Mouse (Mus musculus) megakaryocyte progenitor cell, adult 5-6 weeks (primary cell): ENCODE measurements around the gene Hoxb4. TPM values are rescaled to one million over a fixed set of nuclear protein-coding genes. Genes with fewer than 3 reads are reported as not detected.

Source experiments
- ATAC-seq: replicated peaks from 2 replicates; pipeline ENCODE4 v1.8.0; 2016; ENCODE audit warnings: mild to moderate bottlenecking, moderate TSS enrichment, inconsistent platforms; ENCODE audit not compliant: poor library complexity
- total RNA-seq, 2 experiments: library from RNA; stranded (forward) in 1 of 2; stranded (reverse) in 1 of 2; fragments of 157-497, 149-512 nt in 1 of 2; fragments of 200-1000 nt in 1 of 2; gene quantifications; 2 replicates each; pipeline versions ENCODE4 v1.2.3 to v1.2.4; 2015 to 2017

The Hoxb4 gene
- total RNA-seq (2015): 1.7 and 2.7 TPM in 2 replicates
- 1.5 and 2.2 TPM in 2 replicates for total RNA-seq (2017)

DNA sequence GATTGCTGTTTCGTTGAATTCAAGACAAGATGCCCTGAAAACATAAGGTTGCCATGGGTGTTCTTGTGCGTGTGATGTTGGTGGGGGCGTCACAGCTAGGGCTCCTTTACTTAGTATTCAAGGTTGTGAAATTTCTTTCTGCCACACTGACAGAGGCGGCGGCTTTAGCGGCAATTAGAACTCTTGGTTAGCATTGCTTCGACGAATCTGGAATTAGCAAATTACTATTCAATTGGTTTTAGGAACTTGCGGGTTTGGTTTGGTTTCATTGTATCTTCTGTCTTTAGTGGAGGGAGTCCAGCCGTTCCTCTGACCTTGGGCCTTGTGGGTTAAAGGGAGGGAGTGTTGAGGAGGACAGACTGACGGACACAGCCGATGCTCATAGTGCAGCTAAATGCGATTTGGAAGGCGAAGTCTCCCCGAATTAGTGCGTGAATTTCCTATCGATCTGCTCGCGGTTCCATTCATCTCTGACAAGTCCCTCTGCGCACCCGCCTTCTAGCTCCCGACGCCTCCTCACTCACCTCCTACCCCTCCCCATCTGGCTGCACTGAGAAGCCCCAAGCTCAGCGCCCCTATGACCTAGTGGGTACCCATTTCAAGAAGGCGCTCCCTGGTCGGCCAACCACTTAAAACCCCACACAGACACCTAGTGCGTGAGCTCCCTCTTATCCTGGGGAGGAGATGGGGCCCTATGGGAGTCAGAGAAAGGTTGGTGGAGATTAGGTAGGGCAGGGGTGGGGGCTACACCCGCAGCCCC, at the start of gene Hoxb4:
Gene Hoxb4 (plus strand): TSS at position 660 of the 760 bp plus-strand sequence.
- no peak for ATAC-seq

DNA sequence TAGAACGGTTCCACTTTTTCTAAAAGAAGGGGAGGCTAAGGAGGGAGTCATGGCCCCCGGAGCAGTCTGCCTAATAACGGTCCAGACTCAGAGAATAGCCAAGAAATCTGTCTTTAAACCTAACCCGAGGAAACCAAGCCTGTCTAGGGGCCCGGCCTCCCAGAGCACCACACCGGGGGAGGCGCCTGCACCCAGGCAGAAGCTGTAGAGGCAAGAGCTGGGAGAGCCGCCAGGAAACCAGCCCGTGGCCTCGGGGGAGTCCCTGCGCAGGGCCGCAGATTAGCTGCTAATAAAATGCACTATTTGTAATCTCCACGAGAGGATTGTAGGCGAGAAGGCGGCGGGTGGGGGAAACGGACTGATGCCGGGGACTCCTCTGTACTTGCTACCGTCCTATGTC, 48.2 kb upstream of the Hoxb4 start:
- ATAC-seq: no peak

DNA sequence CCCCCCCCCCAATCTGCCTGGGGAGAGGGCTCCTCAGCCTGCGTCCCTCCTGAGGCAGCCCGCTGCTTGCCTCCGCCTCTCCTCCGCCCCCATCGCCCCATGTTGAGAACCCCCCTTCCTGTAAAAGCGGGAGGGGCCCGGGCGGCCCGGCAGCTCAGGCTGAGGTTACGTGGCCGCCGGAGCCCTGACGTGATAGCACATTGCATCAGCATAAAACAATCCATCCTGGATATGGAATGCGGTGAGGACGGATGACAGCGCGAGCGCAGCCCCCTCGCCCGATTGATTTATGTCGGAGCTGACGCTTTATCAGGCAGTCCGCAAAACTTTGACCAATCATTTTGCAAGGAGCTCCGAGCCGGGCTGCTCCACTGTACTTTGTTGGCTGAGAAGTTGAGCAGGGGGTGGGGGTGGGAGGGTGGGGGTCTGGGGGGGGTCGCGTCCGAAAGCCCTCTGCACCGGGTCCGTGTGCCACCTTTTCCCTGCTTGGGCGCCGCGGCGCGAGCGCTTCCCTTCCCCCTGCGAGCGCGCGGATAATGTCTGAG, 47.0 kb upstream of the Hoxb4 start, which contains the start of gene Hoxb9:
Gene Hoxb9 (plus strand): TSS at position 462 of the 545 bp plus-strand sequence.
- ATAC-seq: no peak

DNA sequence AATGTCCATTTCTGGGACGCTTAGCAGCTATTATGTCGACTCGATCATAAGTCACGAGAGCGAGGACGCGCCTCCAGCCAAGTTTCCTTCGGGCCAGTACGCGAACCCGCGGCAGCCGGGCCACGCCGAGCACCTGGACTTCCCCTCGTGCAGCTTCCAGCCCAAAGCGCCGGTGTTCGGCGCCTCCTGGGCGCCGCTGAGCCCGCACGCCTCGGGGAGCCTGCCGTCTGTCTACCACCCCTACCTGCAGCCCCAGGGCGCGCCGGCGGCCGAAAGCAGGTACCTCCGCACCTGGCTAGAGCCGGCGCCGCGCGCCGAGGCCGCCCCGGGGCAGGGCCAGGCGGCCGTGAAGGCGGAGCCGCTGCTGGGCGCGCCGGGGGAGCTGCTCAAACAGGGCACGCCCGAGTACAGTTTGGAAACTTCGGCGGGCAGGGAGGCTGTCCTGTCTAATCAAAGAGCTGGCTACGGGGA, 46.5 kb upstream of the Hoxb4 start:
- ATAC-seq: no peak

DNA sequence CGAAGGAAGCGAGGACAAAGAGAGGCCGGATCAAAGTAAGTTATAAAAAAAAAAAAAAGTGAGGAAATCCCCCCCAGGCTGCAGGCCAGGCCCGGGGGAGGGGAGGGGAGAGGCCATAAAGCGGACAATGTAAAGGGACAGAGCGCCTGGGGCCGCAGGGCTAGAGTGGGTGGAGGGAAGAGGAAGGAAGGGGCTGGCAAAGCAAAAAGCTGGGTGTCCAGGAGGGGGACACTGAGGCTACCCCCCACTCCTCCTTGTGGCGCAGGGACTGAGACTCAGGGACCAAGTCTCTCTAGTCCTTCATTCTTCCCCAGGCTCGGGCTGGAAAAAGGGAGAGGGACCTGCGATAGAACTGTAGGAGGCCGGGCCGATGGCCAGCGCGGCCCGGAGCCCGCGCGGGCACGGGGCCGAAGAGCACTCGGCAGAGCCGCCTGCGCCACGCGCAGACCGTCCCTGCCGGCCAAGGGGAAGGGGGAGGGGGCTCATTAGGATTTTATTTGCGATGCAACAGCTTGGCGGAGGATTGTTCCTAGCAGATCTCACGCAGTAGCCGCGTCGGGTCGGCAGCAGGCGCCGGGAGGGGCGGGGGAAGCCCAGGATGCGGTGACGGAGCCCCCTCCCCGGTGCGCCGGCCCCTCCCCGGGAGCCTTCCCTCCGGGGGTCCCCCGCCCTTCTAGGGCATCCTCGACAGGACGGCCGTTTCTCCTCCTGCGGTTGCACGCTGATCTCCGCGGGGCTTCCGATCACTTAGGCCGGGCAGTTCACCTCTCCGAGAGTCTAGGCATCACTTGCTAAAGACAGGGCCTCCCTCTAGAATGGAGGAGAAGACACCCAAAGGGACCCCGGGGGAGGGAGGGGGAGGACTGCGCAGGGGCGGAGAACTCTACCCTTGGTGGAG, 45.8 kb upstream of the Hoxb4 start:
- ATAC-seq: no peak

DNA sequence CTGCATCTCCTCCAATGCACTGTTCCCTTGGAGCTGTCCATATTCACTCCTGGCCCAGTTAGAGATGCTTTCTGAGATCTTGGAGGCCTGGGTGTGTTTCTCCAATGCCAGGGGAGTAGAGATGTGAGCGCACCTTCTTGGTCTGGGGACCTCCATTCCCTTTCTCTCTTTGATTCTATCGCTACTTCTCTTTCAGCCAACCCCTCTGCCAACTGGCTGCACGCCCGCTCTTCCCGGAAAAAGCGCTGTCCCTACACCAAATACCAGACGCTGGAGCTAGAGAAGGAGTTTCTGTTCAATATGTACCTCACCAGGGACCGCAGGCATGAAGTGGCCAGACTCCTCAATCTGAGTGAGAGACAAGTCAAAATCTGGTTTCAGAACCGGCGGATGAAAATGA, 43.6 kb upstream of the Hoxb4 start:
- ATAC-seq: no peak

DNA sequence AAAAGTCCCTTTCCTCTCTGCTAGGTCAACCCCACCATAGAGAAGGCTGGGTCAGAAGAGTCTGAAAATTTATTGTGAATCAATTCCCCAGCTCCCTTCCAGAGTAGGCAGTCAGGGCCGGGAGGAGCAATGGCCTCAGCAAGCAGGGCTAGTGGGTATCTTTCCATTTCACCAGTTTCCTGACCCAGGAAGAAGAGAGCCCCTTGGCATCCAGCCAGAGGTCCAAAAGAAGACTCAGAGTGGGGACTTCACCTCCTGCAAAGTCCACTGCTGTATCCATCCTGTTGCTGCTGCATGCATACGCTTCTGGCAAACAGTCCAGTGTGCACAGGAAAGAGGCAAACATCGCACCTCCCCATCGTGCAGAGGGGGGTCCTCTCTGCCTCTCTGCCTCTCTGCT, 42.2 kb upstream of the Hoxb4 start:
- no peak for ATAC-seq

DNA sequence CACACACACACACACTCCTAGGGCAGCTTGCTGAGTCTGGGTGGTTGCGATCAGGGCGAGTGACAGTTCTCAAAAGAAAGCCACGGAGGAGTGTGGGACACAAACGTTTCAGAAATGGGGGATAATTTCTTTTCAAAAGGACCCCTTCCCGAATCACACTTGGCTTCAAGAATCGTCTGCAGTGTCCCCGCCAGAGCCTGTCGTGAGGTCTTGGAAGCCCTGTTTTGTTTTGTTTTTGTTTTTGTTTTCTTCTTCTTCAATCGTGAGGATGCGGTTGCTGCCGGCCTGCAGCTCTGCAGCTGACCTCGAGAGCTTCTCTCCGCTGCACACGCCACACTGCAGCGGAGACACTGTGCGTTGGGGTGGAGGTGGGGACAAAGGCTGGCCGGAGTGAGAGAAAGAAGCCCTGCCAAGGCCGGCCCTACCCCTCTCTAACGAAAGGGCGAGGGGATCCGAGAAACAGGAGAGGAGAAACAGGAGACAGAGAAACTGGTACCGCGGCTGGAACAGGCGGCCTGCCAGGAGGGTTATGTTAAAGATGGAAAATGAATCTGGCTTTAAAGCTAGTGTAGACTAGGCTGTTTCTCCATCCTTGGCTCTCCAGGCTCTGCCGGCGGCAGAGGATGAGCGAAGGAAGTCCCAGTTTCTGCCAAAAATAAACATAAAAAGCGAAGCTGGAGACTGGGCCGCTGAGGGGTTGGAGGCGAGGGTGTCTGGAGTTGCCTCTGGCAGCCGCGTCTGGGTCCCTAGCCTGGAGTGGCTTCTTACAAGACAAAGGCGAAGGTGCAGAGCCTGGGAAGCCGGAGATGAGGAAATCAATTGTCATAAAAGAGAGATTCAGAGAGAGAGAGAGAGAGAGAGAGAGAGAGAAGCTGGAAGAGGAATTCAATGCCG, 40.7 kb upstream of the Hoxb4 start:
- no peak for ATAC-seq

DNA sequence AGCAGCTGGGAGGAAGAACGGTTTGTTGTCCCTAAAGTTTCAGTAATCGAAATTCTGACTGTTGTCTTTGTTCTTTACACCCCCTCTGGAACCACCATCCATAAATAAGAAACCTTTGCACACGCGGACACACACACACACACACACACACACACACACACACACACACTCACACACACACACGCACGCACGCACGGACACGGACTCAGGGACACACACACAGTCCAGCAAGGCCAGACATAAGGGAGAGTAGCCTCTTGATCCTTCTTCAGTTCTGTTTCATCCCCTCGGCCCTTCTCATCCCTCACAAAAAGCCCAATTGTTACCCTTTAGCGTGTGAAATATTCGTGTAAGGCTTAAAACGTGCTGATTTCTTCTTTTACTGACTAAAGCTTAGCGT, 39.7 kb upstream of the Hoxb4 start:
- no peak for ATAC-seq

DNA sequence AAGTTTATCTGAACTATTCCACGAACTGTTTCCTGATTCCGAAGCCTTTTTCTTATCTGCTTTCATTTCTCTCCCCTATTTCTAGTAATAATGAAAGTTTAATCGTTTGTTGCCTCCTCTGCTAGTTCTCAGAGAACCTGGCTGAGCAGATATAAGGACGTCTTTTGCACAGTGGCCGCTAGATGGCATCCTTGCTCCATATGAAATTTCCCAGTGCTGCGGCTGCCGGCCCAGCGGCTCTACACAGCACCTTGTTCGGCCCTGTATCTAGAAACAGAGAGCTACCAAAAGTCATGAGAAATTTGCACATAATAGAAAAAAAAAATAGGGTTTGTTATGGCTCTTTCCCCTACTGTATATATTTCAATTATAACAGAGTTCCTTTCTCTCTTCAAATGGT, 39.3 kb upstream of the Hoxb4 start:
- peak; percentile 88 for ATAC-seq

DNA sequence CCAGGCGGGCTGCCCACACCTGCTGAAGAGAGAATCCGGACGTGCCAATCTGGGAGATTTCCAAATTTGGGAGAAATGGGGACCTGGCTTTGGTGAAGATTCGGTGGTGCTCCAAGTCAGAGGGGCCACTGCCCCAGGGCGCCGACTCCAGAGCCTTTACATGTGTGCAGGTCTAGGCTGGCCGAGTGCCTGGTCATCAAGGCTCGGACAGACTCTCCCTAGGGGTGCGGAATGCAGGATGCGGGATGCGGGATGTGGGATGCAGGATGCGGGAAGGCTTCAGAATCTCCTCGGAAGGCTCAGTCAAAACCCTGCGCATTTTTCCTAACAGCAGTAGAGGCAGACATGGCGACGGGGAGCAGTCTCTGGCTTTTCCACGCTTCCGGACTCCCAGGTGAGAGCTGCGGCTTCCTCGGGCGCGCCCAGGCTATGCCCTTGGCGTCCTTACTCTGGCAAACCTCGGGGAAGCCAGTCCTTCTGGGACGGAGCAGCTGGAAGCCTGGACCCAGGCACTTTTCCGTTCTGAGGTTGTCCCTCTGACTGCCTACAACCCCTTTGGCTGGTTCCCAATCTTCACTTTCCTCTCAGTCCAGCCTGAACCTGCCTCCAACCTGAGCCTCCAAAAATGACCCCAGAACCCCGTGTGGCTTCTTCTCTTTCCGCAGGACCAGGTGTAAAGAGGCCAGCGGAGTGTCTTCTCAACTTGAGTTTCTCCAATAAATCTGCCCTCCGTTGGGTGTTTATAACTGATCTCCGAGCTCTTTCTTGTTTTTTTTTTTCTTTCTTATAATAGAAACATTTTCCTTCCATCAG, 38.4 kb upstream of the Hoxb4 start:
- ATAC-seq: no peak

DNA sequence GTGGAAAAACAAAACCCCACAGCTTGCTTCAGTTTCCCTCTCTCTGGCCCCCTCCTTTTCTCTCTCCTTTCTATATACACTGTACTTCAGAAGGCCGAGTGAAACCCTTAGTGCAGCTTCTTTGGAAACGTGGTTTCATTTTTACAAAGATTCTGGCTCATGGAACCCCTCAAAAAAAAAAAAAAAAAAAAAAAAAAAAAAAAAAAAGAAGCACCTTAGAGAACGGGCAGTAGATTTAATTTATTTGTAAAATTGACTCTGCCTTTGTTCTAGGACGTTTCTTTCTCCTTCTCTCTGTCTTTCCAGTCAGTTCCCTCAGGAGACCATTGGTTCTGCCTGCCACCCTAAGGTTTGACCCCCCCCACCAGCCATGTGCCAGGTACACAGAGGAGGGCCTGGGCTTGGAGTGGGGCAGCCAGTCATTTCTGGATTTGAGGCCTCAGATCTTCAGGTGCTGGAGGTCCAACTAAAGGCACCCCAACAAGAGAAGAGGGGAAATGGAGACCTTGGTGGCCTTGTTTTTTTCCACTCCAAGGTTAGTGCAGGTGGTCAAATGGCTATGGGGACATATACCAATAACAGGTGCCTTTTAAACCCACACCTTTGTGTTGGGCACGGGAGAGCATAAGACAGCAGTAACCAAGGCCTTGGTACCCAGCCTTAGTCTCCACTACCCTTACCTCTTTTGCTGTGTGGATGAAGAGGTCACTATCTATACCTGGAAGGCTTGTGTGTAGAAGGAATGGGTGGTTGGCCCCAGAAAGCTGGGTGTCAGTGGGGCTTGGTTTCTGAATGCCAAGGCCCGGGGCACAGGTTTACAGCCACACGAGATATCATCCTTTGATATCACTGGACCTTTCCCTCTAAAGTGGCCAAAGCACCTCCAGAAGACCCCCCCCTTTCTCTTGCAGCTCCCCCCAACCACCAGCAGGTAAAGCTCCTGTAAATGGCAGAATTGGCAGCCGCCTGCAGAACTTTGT, 37.4 kb upstream of the Hoxb4 start:
- ATAC-seq: no peak

DNA sequence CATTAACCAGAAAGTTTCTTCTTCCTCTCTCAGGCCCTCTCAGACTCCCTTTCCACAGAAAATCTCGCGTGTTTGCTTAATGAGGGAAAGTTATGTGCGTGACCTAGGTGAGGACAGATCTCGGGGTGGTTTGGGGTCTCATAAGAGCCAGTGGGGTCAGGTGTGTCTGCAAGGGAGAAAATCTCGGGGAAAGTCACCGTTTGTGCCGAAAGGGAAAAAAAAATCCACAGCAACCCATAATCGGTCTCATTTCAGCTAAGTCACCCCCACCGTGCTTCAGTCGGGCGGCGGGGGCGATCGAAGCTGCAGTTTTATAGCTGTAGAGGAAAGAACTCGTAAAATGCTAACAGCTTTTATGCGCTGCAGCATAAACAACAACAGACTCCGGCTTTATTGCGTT, 36.7 kb upstream of the Hoxb4 start:
- no peak for ATAC-seq

DNA sequence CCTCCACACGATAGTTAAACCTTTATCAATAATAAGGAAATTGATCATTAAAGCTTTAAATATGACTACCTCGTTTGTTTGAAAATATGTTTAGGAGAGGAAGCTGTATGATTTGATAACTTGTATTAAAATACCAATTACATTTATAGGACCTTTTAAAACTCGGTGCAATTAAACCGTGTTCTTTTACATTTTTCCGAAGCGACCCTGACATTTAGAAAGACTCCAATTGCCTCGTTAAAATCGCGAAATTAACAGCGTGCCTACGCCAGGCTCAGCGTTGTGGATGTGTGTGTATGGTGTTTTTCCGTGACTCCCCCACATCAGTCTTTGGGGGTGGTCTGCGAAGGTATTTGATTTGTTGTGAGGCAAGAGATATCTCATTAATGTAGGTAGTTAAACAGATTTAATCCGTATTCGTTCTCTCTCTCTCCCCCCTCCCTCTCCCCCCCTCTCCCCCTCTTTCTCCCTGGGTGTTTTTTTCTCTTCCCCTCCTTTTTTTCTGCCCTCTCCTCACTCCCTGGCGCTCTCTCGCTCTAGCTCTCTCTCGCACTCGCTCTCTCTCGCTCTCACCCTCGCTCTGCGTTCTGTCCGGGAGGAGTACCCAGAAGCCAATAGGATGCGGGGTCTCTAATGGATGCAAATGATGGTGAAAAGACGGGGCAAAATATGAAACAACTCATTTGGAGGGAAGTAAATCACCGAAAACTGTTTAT, 36.1 kb upstream of the Hoxb4 start, which contains the start of gene Hoxb8:
Gene Hoxb8 (plus strand): TSS at position 51 of the 716 bp plus-strand sequence.
- no peak for ATAC-seq

DNA sequence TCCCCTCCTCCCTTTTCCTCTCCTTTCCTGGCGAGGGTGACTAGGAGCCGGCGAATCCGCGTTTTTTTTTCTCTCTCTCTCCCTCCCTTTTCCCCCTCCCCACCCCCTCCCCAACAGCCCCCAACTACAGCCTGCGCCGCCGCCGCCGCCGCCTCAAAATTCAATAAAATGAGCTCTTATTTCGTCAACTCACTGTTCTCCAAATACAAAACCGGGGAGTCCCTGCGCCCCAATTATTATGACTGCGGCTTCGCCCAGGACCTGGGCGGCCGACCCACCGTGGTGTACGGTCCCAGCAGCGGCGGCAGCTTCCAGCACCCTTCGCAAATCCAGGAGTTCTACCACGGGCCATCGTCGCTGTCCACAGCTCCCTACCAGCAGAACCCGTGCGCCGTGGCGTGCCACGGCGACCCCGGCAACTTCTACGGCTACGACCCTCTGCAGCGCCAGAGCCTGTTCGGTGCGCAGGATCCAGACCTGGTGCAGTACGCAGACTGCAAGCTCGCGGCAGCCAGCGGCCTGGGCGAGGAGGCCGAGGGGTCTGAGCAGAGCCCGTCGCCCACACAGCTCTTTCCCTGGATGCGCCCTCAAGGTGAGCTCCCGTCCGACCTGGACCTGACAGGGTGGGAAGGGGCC, 35.2 kb upstream of the Hoxb4 start:
- ATAC-seq: no peak

DNA sequence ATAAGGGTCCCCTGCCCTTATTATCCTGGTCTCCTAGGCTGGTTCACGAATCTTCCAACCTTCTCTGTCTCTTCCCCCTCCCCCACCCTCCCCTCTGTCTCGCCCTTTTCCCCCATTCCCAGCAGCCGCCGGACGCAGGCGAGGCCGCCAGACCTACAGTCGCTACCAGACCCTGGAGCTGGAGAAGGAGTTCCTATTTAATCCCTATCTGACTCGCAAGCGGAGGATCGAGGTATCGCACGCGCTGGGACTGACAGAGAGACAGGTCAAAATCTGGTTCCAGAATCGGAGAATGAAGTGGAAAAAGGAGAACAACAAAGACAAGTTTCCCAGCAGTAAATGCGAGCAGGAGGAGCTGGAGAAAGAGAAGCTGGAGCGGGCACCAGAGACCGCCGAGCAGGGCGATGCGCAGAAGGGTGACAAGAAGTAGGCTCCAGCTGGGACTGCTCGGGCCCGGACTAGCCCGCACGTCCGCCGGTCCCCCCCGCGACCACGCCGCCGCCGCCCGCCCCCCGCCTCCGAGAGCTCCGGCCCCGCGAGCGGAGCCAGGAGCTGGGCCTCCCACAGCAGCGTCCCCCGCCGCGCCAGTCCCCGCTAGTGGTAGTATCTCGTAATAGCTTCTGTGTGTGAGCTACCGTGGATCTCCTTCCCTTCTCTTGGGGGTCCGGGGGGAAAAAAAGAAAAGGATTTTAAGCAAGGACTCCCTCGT, 33.9 kb upstream of the Hoxb4 start:
- peak; percentile 54; the same call in 1 of the 2 replicates for ATAC-seq
